Mouse (Mus musculus): ENCODE results near the gene E130308A19Rik.

E130308A19Rik gene

DNA sequence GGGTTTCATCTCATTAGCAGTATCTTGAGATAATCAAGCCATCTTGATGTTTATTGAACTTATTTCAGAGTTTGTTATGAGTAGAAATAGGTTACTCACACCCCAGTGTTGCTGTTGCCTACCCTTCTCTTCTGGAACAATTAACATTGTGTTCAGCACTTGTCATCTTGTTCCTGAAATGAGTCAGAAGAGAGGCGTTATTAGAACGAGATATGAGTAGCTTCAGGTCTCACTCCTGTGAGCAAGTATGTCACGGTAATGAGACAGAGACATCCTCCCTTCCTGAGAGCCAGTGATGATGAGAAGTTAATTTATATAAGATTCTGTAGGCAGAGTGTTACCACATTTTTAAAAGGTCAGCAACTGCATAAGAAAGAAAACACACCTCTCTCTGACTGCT lies 56.5 kb downstream of the E130308A19Rik start:
- DNase-seq (ENCODE audit: low read depth, low spot score) = no peak

DNA sequence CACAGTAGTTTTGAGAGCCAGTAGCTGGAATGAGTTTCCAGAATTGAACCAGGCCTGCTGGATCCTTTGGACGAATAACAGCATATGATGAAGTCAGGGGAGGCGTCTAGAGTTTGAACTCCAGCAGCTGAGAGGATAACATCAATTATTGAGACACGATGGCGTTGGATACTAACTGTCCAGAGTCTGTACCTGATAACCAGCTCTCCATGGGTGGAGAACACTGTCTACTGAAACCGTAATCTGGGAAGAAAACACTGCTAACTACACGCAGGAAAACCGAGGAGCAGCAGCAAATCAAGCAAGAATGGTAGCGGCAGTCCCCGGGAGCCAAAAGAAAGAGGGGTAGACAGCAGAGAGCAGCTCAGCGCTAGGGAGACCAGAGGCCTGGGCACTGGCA lies 56.9 kb downstream of the E130308A19Rik start:
- no peak for DNase-seq (ENCODE audit: low read depth, low spot score)

DNA sequence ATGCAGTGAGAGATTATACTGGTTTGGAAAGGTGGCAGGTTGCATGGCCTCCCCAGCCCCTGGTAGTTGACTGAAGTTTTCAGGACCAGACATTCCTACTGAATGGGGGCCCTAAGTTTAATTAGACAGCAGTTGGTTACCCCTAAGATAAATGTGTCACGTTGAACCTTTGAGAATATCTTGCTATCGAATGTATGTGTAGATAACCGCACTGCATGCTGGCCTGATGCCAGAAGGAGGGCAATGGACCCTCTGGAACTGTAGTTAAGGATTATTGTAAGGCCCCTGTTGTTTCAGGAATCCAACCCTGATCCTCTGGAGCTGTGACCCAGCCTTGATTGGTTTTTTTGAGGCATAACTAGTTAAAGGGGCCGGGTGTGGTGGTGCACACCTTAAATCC lies 58.3 kb downstream of the E130308A19Rik start:
- DNase-seq (ENCODE audit: low read depth, low spot score) = no peak

DNA sequence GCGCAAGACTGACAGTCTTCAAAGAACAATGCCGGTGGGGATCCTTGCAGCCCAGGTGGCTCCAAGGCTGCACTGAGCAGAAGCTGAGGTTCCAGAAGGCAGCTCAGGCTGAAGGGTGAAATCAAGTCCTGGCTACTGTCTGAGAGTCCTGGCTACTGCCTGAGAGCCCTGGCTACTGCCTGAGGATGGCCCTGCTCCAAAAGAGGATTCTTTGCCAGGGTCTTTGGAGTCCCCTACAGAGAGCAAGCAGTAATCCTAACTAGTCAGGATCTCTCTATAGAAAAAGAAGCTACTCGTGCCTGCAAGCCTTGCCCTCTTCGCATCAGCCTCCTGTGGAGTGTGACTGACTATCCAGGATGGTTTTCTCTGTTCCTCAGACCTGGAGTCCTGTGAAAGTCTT lies 60.7 kb downstream of the E130308A19Rik start:
- DNase-seq (ENCODE audit: low read depth, low spot score) = no peak

DNA sequence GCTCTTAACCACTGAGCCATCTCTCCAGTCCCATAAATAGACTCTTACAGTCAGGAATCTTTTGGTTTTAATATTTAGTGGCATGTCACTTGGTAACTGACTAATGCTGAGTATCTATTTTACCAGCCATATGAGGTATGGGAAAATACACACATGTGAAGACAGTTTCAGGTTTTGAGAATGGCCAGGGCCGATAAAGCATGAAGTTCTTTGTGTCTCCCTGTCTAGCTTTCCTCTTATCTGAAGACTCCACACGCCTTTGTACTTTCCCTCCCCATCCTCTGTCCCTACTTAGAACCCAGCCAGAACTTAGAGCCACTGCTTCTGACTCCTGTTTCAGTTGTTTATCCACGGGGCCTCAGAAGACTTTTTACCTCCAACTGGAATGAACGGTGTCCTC lies 63.0 kb downstream of the E130308A19Rik start:
- DNase-seq (ENCODE audit: low read depth, low spot score) = no peak

DNA sequence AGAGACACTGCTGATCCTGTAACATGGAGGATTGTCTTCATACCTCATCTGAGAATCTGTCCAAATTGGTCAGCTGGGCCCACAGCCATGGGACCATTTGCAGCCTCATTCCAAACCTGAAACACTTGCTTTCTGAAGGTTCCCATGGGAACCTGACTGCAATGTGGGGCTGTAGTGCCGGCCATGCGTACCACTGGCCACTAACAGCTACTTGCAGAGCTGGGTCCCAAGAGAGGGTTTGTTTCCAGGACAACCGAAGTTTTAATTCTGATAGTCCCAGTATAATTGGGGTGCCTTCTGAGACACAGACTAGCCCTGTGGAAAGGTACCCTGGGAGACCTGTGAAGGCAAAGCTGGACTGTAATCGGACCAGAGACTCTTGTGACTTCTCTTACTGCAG lies 64.1 kb downstream of the E130308A19Rik start:
- DNase-seq (ENCODE audit: low read depth, low spot score) = no peak

DNA sequence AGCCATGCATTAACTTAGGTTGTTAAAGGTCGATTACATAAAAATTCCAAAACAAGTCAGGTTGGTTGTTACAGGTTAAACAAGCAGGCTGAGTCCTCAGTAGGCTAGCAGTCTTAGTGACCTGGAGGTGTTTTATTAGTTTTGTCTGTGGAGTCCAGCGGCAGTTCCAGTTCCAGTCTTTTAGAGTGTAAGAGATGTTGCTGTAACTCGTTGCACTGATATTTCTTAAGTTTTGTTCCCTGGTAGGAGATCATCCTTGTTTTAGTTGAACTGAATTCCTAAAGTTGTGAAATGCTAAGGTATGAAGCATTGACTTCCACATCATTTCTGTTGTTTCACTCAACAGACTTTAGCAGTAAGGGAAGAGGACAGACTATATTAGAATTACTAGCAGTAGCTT lies 70.8 kb downstream of the E130308A19Rik start:
- no peak for DNase-seq (ENCODE audit: low read depth, low spot score)

DNA sequence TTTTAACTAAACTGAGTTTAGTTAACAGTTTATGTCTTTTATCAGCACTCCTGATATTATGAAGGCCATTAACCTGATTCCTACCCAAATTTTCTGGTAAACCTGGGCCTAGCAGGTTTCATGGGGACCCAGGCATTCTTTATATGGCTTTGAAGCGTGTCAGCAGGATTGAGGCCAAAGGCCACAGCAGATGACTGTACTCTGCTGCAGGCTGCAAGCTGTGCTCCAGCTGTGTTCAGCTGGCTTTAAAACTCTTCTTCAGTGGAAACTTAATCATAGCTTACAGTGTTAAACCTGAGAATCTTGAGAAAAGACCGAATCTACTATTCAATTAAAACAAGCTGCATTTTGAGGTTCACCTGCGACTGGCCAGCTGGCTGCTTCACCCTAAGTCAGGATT lies 71.9 kb downstream of the E130308A19Rik start:
- no peak for DNase-seq (ENCODE audit: low read depth, low spot score)

DNA sequence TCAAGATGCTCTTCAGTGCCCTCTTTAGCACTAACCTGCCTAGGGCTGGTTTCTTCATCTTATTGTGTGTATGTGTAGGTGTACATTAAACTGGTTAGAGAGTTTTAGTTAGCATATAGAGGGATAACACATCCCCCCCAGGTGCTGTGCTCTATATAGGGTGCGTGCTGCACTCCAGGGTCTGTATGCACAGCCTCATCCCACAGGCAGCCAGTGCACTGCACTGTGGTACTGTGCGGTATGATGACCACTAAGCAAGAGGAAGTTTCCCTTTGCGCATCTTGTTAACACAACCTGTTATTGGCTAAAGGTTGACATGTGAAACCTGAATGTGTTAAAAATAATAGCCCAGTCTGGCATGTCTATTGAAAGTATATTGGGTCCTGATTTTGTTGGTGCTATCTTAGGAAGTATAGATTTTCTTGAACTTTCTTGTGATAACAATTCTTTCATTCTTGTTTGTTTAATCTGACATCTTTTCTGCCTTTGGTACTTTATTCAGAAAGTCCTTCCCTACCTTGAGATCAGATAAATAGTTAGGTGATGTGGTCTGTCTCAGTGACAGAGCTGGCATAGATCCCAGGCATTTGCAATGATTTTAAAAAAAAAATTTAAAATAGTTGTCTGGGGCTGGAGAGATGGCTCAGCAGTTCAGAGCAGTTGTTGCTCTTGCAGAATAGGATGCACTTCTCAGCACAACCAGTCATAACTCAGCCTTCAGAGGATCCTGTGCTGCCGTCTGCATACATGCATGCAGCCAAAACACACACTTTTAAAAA lies 73.2 kb downstream of the E130308A19Rik start:
- no peak for DNase-seq (ENCODE audit: low read depth, low spot score)

DNA sequence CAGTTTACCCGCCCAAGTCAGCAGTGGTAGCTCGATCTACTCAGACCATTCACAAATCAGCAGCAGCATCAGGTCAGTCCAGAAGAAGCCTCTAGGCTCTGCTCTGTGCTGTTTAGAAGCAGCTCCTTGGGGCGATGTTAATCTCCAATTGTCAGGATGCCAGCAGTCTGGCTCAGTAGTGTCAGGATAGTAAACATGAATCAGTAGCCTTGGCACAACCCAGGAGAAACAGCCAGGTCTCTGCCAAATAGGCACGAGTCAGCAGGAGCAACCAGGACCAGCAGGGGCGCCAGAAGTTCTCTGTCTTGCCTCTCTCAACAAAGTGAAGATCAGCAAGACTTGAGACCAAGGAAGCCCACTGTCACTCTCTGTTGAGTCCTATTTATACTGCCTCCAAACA lies 83.3 kb downstream of the E130308A19Rik start:
- DNase-seq (ENCODE audit: low read depth, low spot score) = no peak

DNA sequence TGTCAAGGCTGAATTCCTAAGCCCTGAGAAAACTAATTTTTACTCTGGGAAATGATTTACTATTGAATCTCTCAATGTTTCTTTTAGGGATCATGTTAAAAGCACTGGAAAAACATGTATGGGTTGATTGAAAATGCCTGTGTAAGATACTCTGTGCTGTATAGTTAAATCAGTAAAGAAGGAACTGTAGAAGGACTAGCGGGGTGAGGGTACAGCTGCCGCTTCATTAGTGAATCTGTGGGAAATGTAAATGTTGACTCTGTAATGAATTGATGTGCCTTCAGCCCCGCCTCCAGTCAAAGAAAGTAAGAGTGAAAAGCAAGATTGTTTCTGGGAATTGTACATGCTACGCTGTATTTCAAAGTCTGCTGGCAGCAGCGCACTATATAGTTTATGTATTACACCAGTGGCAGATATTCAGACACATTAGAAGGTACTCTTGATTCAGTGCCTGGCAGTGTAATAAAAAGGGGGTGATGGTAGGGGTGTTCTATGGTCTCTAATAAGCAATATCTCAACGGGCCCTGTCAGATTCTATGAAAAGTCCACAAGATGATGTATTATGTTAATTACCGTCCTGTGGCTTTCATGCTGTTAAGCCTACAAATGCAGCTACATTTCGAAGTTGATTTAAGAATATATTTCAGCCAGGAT lies 84.9 kb downstream of the E130308A19Rik start:
- DNase-seq (ENCODE audit: low read depth, low spot score) = no peak

DNA sequence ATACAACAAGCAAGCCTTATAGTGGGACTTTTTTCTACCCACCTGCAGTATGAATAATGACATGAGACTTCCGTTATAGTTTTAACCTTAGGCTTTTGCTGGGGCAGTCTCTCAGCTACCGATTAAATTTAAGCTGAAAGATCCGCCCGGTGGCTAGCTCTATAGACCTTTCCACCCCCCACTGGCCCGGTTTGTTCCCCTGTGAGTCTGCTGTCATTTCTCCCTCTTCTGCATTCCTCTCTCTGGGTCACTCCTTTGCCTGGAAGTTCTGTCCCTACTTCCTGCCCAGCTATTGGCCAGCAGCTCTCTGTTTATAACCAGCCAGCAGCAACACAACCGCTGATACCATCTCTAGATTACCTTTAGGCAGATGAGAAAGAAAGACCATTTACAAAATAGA lies 86.4 kb downstream of the E130308A19Rik start:
- DNase-seq (ENCODE audit: low read depth, low spot score) = no peak

DNA sequence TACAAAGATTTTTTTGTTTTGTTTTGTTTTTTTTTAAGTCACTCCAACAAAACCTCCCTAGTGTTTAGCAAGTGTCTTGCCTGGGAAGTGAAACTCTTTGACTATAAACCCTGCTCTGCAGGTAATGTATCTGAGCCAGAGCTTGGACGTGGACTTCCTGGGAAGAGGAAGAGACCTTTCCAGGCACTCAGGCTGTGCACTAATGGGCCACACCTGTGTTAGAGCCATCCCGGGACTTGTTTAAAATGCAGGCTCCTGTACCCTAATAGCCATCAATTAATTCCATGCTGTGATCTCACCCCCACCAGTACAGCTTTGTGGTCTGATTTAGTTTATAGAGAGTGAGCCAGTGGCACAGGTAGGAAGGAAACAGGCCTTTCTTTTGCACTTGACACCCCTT lies 86.9 kb downstream of the E130308A19Rik start:
- no peak for DNase-seq (ENCODE audit: low read depth, low spot score)

DNA sequence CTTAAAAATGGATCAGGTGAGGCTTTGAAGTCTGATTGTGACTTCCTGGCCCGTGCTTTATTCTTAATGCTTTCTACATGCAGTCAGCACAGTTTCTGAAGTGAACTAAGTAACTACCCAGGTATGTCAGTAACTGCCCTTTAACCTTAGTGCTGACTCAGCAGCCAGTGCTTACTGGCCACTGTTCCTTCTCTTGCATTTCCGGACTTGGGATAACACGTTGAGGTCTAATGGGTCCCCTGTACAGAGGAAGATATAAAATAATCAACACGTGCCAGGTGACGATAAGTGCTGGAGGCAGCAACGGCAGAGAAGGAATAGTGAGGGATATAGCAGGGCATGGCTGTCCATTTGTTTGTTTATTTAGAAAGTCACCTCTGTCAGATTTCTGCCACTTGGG lies 88.5 kb downstream of the E130308A19Rik start:
- DNase-seq (ENCODE audit: low read depth, low spot score) = no peak

DNA sequence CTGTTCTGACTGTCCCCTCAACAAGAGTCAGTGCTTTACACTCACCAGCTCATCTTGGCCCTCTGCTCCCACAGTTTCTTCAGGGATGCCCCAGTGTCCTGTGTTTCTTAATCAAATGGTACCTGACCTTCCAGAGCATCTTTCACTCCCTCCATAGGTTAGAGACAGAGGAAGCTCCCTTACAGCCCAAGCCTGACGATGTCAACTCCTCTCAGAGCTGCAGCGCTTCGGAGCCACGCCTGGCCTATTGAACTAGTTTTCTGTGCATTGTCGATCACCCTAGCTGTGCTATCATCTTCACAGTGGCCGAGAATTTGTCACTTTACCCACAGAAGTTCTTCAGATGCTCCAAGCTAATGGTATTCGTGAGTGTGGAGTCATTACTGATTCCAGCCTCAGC lies 88.9 kb downstream of the E130308A19Rik start:
- DNase-seq (ENCODE audit: low read depth, low spot score) = no peak

DNA sequence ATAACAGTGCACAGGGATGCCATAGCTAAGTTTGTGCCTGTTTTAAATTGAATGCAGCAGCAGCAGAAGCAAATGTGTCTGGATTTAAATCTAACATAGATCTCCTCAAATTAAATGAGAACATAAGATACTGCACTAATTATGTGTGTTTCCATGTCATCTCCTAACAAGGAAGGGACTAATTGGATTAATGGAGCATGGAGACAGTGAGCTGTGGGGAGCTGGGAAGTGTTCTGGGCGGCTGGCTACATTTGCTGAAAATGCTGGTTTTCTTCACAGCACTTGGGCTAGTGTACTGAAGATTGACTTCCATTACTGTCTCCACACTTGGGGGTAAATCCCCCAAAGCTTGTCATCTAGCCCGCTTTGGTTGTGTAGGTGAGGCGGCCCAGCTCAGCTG lies 89.5 kb downstream of the E130308A19Rik start:
- no peak for DNase-seq (ENCODE audit: low read depth, low spot score)

DNA sequence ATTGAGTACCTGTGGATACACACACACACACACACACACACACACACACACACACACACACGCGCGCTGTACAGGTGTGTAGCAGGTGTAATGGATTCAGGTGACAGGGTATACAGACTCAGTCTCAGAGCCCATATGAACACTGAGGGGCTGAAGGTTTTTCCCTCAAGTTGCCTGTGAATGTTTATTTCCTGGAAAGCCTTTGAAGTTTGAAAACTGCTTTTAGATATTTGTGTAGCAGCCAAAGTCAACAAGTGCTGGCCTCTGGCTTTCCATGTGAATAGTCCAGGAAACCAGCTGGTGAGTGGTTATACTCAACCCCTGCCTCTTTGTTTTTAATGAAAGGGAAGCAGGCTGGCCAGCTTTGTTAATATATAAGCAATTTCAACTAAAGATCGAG lies 91.3 kb downstream of the E130308A19Rik start:
- DNase-seq (ENCODE audit: low read depth, low spot score) = no peak

DNA sequence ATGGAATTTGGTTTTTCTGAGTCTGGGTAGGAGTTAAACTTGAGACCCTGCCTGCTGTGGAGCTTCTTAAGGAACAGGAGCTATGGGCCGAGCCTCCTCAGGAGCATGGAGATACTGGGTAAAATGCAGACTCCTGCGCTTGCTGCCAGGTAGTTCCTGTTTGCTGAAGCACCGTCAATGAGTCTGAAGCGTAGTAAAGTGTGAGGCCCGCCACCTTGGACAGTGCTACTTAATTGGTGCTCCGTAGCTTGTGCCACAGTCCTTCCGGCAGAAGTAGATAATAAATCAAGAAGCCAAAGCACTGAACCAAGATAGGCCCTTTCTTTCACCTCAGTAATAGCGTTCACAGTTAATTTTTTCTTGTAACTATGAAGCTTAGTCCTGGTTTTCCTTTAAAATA lies 92.5 kb downstream of the E130308A19Rik start:
- no peak for DNase-seq (ENCODE audit: low read depth, low spot score)

DNA sequence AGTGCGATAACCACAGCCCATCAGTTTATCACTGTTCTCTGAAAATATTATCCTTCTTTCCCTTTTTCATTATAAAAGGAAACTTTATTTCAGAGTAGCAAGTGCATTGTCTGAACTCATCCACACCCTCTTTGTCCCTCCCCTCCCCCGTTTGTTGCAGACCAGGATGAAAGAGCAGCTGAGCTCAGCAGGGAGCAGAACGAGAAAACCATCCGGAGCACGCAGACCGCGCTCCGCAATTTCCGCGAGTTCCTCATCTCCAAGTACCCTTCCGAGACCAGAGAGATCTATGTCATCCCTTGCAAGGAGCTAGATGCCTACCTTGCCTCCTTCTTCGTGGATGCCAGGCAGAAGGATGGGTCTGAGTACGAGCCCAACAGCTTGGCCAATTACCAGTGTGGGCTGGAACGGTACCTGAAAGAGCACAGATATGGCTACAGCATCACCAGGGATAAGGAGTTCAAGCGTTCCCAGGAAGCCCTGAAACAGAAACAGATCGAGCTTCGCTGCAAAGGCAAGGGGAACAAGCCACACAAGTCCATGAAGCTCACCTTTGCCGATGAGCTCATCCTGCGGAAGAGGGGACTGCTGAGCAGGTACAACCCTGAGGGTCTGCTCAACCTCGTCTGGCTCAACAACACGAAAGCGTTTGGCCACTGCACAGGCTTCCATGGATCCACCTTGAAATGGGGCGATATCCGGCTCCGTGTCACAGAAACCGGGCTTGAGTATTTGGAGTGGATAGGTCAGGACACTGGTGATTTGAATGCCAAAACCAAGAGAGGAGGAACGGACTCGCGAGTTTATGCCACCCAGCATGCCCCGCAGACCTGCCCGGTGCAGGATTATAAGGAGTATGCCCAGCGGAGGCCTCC lies 93.7 kb downstream of the E130308A19Rik start:
- DNase-seq (ENCODE audit: low read depth, low spot score) = no peak

DNA sequence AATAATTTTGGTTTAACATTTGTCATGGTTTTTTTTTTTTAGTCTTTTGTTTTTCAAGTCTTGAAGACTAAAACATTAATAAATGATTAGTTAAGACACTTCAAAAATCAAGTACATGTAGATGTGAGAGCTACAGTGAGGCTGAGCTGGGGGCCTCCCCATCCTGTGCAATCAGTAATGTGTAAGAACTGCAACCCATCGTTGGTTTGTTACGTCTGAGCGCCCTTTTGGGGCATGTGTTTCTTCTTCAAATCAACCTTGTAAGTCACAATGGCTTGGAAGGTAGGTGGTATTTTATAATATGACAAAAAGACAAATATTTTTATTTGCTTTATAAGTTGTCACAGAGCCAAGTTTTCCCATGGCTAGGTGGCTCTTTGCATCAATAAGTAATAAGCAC lies 95.8 kb downstream of the E130308A19Rik start:
- no peak for DNase-seq (ENCODE audit: low read depth, low spot score)

DNA sequence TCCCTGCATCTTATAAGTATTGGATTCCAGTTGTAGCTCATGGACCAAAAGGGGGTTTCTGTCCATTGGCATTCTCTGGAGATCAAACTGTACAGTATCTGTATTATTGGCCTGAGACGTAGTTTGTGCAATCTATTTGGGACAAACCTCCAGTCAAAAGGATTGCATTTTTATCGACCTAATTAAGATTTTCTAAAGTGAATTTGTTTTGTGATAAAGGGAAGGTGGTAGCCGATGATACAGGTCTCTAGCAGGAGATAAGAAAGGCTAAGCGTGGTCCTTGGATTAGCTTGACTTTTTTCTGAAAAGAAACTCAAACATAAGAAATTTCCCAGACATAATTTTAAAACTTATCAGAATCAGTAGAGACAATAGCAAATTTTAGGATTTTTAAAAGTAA lies 99.6 kb downstream of the E130308A19Rik start:
- DNase-seq (ENCODE audit: low read depth, low spot score) = no peak

DNA sequence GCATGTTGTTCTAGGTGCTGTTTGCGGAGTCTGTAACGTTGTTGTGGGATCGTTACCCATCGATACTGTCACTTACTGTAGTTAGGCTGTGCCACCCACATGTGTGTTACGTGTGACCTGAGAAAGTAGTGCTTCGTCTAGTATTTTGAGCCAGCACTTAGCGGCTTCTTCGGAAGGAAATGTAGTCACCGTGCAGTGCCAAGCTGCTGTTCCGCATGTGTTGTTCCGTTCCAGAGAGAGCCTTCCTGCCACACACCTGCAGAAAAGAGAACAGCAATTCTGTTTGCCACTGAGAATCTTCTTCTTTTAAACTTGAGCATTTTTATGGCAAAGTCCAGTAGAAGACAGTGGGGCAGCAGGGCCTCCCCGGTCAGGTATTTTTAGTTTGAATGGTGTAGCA lies 100.5 kb downstream of the E130308A19Rik start:
- no peak for DNase-seq (ENCODE audit: low read depth, low spot score)
